Mouse (Mus musculus): ENCODE data around the gene Glrx2.
A peak's percentile ranks its signal among the peaks of the same experiment; 100 is the strongest.

DNA sequence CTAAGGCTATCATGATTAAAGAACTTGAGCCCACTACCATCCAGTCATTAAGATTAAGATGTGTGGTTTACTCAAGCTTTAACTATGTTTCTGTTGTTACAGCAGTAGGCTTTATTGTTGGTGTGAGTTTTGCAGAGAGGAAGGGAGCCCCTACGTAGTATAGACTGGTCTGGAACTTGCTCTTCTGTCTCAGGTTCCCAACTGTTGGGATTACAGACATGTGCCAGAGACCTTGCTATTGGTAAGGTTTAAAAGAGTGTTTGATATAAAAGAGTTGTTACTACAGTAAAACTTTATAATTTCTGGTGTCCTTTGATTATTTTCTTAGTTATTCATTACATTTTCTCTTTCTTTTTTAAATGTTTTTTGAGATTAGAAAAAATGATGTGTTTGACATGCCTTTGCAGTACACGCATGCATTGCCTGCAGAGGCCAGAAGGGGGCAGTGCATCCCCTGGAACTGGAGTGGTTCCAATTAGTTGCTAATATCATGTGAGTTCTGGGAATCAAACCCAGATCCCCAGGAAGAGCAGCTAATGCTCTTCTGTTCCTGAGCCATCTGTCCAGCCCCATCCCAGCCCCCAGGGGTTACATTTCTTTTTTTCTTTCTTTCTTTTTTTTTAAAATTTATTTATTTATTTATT is 72.6 kb downstream of the Glrx2 start:
- TF ChIP-seq CTCF (IDR thresholded peaks at IDR 0.05) (peak; percentile 73), EP300 (IDR thresholded peaks at IDR 0.05) (no peak)

All from lung, postnatal 0 days (tissue).